Mouse (Mus musculus) testis, adult 2 months (tissue): ENCODE data around the gene Kcnc4. TPM values are rescaled to one million over a fixed set of nuclear protein-coding genes. Genes with fewer than 3 reads are reported as not detected.

Experiments used
- H3K27ac ChIP-seq: fragments of 200-500 bp; 2 replicates; pipeline ENCODE4 v1.5.1; 2012; ENCODE audit warnings: low read depth, low read length; ENCODE audit not compliant: control insufficient read depth, insufficient read depth
- H3K27me3 ChIP-seq: fragments of 200-500 bp; 2 replicates; pipeline ENCODE4 v1.6.1; 2012; ENCODE audit warnings: mild to moderate bottlenecking, low read length, moderate library complexity; ENCODE audit not compliant: control insufficient read depth, insufficient read depth
- H3K36me3 ChIP-seq: fragments of 200-500 bp; 2 replicates; pipeline ENCODE4 v1.6.1; 2012; ENCODE audit warnings: mild to moderate bottlenecking, low read length; ENCODE audit not compliant: control insufficient read depth, insufficient read depth
- H3K4me1 ChIP-seq: fragments of 200-500 bp; 2 replicates; pipeline ENCODE4 v1.6.1; 2012; ENCODE audit warnings: low read length; ENCODE audit not compliant: control insufficient read depth, insufficient read depth
- H3K4me3 ChIP-seq: fragments of 200-500 bp; 2 replicates; pipeline ENCODE4 v1.5.1; 2012; ENCODE audit warnings: low read depth, mild to moderate bottlenecking, low read length, moderate library complexity, mixed read lengths; ENCODE audit not compliant: control insufficient read depth
- CTCF ChIP-seq: fragments of 200-500 bp; IDR thresholded peaks from 2 replicates; pipeline ENCODE4 v1.5.1; 2012; ENCODE audit warnings: low read depth, mild to moderate bottlenecking, inconsistent platforms, low read length, moderate library complexity; ENCODE audit not compliant: control insufficient read depth, insufficient read depth, insufficient replicate concordance
- POLR2A ChIP-seq: fragments of 200-500 bp; IDR thresholded peaks from 2 replicates; pipeline ENCODE4 v1.6.1; 2012; ENCODE audit warnings: low read depth, mild to moderate bottlenecking, inconsistent platforms, low read length, moderate library complexity; ENCODE audit not compliant: control insufficient read depth
- polyA plus RNA-seq: library from polyadenylated mRNA; depleted of rRNA; stranded (reverse); fragments of >200 nt; gene quantifications from 2 replicates; pipeline ENCODE4 v1.2.3, GENCODE M21; 2012

Gene Kcnc4
- polyA plus RNA-seq, 1 experiment: 0.07 TPM

- Histone ChIP-seq H3K27me3 (no peaks in the 10 kb centered on the region), H3K4me1 (no peaks in the 10 kb centered on the region), H3K4me3 (no peak overlapping the region), H3K36me3 (no peaks in the 10 kb centered on the region), H3K27ac (no peak overlapping the region)
- no peak for TF ChIP-seq POLR2A
- no peak for TF ChIP-seq CTCF
Observed at GRCm38 (mm10) chr3:107433614-107434013, 25.7 kb downstream of the Kcnc4 start.

GRCm38 (mm10) chr3:107431268-107431667, 28.1 kb downstream of the Kcnc4 start:
- Histone ChIP-seq H3K27ac (no peak overlapping the region), H3K4me1 (no peaks in the 10 kb centered on the region), H3K27me3 (no peaks in the 10 kb centered on the region), H3K36me3 (no peaks in the 10 kb centered on the region), H3K4me3 (no peak overlapping the region)
- TF ChIP-seq CTCF (no peak), POLR2A (no peak)

- Histone ChIP-seq H3K27me3 (no peaks in the 10 kb centered on the region), H3K36me3 (no peaks in the 10 kb centered on the region), H3K4me1 (no peaks in the 10 kb centered on the region), H3K27ac (no peak overlapping the region), H3K4me3 (no peak overlapping the region)
- TF ChIP-seq POLR2A (no peak), CTCF (no peak)
Observed at GRCm38 (mm10) chr3:107424258-107425041, 34.9 kb downstream of the Kcnc4 start.

DNA sequence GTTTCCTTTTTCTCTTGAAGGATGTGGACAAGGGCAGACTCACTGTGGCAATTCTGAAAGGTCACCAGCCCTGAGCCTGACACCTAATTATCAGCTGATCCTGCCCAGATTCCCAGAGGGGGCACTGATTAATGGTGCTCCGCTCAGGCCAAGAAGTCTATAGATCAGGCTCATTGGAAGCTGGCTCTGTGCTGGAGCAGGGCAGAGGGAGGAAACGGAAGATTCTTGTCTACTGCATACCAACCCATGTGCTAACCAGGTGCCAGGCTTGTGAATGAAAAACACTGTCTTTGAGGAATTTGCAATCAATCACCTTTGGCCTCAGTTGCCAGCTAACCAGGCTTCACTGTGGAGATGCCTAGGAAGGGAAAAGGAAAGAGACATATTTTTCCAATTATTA, 39.2 kb downstream of the Kcnc4 start:
- no peak overlapping the region for H3K27ac ChIP-seq

DNA sequence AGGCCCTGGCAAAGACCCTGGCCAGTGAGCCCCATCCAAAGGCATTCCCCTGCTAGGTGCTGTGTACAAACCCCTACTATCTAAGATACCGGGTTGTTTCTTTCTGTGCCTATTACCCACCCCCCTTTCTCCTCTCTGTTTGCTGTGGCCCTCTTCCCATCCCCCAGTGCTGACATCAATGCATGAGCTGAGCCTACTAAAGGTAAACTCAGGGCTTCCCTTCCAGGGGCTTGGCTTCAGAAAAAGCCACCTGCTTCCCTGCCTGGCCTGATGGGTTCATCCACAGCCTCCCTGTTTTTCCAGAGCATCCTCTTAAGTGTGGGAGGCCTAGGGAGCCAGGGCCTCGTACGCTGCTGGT, 42.1 kb downstream of the Kcnc4 start:
- no peaks in the 10 kb centered on the region for H3K36me3 ChIP-seq
- no peak for TF ChIP-seq CTCF
- TF ChIP-seq POLR2A: no peak

More for the DNA sequence above, 39.2 kb downstream of the Kcnc4 start:
- no peak for TF ChIP-seq POLR2A
- no peak for TF ChIP-seq CTCF
- Histone ChIP-seq H3K27me3 (no peaks in the 10 kb centered on the region), H3K36me3 (no peaks in the 10 kb centered on the region), H3K4me3 (no peak overlapping the region), H3K4me1 (no peaks in the 10 kb centered on the region)

GRCm38 (mm10) chr3:107416541-107417286, 42.6 kb downstream of the Kcnc4 start:
- Histone ChIP-seq H3K4me3 (no peak overlapping the region), H3K4me1 (no peaks in the 10 kb centered on the region), H3K27ac (no peak overlapping the region), H3K36me3 (no peaks in the 10 kb centered on the region), H3K27me3 (no peaks in the 10 kb centered on the region)
- TF ChIP-seq CTCF (no peak), POLR2A (no peak)

More for the DNA sequence above, 42.1 kb downstream of the Kcnc4 start:
- H3K27me3 ChIP-seq: no peaks in the 10 kb centered on the region
- H3K4me1 ChIP-seq: no peaks in the 10 kb centered on the region
- no peak overlapping the region for H3K27ac ChIP-seq
- no peak overlapping the region for H3K4me3 ChIP-seq

- no peaks in the 10 kb centered on the region for H3K36me3 ChIP-seq
- no peak overlapping the region for H3K4me3 ChIP-seq
- TF ChIP-seq POLR2A (no peak), CTCF (no peak)
- H3K4me1 ChIP-seq: no peaks in the 10 kb centered on the region
- H3K27ac ChIP-seq: no peak overlapping the region
- no peaks in the 10 kb centered on the region for H3K27me3 ChIP-seq
Observed at GRCm38 (mm10) chr3:107413093-107413492, 46.3 kb downstream of the Kcnc4 start.
